Mouse (Mus musculus): ENCODE results near the gene Hipk3.

GRCm38 (mm10) chr2:104419411-104419810, 74.8 kb downstream of the Hipk3 start:
- no peak for TF ChIP-seq EP300 (IDR thresholded peaks at IDR 0.05; ENCODE audit: insufficient read depth, low read depth, low read length)
- no peak for TF ChIP-seq POLR2A (IDR thresholded peaks at IDR 0.05; ENCODE audit: insufficient read depth, low read length)
